Mouse (Mus musculus) cerebellum, adult 11-12 months (tissue): Measurements from ENCODE around the gene Ddr1.
"Not testable (repeated sequence)": the region's sequence is repeated elsewhere in the genome, so short reads cannot be mapped to it uniquely, and the experiment has no call there.

Source experiments
- DNase-seq: peaks from one replicate; pipeline ENCODE4 v3.0.0; 2022

Gene Ddr1

DNA sequence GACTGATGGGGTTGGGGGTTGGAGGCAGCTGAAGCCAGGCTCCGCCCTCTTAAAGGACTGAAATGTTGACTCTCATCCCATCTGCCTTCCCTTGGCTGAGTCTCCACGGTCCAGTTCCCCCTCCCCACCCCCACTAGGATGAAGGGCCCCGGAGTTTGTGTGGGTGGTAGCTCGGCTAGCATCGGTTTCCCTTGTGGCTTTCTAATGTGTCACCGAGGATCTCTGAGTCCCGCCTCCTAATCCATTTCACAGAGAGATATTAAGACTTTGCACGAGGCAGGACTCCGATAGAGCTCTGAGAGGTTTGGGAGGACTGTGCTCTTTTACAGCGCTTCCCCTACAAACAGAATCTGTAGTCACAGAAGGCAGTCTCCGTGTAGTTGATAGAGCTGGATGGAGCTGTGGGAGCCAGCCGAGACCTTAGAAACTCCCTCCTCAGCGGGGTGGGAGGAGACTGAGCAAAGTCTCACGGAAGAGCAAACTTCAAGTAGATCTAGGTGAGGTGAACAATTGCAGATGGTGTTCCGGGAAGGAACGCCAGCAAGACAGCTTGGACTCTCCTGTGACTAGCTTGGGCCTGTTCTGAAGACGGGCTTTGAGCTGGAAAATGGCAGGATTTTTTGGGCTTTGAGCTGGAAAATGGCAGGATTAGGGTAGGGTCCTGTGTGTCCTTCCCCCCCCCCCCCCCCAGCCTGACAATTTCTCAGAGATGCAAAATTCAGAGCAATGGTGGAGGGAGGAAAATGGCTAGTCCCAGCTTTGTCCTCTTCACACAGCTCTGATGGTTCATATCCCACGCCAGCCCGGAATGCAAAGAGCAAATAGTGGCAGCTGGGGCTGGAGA, at the start of gene Ddr1:
Gene Ddr1 (minus strand): TSS at position 1 of the 844 bp plus-strand sequence.
- no peak for DNase-seq

DNA sequence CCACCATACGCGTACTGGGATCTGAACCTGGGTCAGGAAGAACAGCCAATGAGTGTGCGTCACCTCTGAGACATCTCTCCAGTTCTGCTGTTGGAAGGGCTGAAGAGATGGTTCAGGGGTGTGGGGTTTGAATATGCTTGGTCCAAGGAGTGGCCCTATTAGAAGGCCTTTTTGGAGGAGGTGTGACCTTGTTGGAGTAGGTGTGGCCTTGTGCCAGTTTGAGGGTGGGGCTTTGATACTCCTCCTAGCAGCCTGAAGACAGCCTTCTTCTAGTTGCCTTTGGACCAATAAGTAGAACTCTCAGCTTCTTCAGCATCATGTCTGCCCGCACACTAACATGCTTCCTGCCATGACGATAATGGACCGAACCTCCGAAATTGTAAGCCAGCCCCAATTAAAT, 49.2 kb upstream of the Ddr1 start:
- DNase-seq = no peak

DNA sequence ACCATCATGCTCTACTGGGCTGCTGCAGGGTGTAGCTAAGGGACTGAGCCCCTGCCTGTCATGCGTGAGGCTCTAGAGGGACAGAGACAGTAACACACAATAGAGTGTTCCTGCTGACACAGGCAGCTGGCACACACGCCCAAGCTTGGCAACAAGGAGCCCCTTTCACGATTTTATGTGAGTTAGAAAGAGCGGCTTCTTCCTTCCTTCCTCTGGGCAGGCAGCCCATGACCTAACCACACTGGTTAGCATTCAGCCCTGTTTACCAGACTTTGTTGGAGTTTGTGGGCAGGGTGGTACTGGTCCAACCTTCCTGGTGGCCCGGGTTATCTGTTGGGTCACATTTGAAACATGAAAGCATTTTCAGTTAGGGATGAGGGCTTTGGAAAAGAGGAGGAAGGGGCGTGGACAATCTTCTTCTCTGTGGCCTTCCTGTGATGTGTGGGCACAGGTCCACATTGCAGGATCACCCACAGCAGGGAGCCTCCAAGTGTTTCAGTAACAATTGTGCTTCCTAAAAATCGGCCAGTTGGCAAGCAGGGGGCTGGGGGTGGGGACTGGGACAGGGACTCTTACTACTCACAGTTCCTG, 47.9 kb upstream of the Ddr1 start:
- DNase-seq = peak; percentile 50

DNA sequence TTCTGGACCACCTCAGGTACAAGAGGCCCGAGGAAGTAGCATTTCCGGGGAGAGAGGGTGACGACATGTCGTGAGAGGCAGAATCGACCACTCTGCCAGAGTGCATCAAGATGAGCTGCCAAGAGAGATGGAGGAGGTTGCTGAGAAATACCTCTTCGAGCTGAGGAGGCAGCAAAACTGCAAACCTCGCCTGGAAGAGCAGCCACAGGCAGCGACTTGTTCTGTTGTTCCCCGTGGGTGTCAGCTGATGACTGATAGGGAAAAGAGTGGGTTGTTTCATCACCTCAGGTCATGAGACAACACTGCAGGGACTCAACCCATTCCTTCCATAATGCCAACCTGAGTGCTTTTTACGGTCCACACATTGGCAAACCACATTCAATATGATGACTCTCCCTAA, 45.3 kb upstream of the Ddr1 start:
- no peak for DNase-seq

DNA sequence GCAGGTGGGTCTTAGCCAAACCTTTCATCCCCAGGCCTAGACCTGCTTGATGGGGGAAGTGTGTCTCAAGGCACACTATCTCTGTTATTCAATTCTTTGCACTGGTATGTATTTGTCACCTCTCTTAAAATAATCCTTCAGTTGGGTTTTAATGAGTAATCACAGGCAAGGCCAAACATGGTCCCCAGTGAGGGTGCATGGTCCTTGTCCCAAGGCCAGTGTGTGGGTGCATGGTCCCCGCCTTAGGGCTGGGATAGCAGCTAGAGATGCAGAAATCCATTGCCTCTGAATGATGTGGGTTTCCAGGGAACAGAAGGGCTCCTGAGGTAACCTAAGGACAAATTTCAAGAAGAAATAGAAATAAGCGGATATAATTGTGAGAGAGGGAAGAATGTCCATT, 39.9 kb upstream of the Ddr1 start:
- DNase-seq = no peak

DNA sequence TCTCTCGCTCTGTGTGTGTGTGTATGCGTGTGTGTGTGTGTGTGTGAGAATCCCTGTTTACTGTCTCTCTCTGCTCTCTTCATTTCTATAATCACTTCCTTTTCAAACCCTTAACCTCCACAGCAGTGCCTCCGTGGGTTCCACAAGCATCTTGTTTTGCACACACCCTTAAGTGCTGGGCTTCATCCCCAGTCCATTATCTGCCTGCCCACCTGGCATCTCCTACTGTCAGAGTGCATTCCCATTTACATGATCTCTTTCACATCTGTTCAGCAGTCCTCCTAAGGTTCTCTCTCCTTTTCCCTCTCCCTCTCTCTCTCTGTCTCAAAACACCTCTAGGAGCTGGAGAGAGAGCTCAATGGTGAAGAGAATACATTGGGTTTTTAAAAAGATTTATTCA, 38.5 kb upstream of the Ddr1 start:
- DNase-seq = no peak

DNA sequence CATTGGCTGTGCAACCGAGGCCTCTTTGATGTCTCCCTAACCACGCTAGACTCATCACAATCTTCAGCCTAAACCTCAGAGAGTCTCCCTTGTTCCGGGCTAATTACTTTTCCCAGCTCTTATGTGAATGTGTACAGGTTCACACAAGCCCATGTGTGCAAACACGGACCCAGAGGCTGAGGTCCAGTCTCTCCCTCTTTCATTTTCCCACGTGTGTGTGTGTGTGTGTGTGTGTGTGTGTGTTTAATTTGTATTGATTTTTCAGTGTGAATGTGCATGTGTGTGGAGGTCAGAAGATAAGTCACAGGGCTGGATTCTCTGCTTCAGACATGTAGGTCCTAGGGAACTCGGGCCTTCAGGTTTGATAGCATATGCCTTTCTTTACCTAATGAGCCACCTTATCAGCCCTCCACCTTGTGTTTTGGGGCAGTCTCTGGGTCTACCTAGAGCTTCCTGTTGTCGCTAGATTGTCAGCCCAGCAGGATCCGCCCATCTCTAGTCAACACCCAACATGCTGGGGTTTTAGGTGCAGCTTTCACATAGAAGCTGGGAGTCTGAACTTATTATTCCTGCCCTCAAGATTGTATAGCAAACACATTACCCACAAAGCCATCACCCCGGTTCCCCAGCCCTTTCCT, 37.3 kb upstream of the Ddr1 start:
- no peak for DNase-seq

DNA sequence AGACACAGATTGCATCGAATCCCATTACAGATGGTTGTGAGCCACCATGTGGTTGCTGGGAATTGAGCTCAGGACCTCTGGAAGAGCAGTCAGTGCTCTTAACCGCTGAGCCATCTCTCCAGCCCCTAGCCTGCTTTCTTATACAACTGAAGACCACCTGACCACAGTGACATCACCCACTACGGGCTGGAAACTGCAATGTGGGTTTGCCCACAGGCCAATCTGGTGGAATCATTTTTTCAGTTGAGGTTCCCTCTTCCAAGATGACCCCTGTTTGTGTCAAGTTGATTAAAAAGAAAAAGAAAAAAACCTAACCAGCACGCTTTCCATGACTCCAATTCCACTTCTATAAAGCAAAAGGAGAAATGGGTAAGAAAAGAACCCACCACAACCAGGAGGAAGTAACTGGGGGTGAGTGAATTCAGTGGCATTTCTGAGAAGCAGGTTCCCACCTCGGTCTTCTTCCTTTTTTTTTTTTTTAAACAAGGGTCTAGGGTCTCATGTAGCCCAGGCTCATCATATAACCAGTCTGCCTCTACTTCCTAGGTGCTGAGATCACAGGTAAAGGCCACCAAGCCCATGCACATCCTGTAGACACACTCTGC, 36.0 kb upstream of the Ddr1 start:
- no peak for DNase-seq

DNA sequence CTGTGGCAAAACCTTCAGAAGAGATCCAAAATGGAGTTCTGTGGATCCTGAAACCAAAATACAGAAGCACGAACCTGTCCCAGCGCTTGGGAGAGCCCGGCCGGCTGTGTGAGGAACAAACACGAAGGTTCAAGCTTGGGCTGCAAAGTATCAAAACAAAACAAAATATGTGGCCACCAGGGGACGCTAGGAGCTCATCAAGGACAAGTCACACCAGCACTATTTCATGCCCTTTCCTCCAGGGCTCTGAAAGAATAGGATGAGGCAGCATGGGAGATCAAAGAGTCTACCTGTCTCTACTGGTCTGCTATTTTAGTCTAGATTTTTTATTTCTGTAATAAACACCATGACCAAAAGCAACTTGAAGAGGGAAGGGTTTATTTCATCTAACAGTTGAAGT, 35.3 kb upstream of the Ddr1 start:
- DNase-seq = peak; percentile 86

DNA sequence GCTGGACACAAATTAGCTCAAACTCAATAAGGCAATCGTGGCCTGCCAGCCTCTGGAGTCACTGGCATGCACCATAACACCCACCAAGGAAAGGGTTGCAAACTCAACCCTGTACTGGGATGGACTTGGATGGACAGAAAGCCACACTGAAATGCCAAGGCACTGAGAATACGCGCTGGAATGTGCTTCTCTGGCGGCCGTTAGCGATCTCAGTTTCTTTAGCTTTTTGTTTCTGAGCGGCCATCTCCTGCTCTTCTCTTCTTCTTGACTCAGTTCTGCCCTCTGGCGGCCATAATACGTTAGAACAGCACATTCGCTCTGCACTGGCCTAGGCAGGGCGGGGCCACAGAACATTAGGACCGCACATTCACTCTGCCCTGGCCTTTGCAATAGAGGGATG, 33.3 kb upstream of the Ddr1 start:
- DNase-seq = peak; percentile 82

DNA sequence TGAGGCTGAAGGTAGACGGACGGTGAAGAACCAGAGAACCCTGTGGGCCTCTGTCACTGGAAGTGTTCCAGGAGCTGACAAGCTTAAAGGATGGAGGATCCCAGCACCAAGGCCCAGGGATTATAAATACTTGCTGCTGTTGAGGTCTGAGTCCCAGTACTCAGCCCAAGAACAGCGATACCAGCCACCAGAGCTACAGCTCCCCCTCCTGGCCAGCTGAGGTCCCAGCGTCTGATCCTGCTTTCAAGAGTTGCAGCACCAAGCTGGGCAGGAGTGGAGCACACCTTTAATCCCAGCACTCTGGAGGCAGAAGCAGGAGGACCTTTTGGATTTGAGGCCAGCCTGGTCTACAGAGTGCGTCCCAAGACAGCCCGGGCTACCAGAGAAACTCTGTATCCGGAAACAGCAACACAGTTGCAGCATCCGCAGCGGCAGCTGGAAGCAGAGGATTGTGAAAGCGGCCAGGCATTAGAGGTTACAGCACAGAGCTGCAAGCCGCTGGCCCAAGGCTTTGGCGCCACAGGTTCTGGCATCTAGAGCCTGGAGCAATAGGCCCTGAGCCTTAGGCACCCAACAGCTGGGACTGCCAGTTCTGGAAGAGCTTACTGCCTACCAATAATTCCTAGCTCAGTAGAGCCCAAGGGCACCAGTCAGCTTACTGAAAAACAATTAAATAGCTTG, 32.0 kb upstream of the Ddr1 start:
- peak; percentile 50 for DNase-seq

DNA sequence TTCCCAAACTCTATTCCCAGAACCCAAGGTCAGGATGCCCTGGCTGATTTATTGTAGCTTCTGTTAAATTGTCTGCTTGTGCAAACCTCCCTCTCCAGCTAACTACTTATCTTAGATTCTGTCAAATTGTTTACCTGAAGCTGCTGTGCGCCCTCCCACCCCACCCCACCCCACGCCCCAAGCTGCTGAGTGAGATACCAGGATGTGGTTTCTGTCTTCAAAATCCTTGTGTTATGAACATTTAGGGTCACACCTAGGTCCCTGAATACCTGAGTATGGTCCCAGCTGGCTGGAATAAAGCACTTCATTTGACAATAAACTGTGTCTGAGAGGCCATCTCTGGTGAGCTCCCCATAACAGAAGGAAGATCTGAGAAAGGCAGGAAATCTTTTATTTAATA, 30.1 kb upstream of the Ddr1 start:
- DNase-seq = no peak

DNA sequence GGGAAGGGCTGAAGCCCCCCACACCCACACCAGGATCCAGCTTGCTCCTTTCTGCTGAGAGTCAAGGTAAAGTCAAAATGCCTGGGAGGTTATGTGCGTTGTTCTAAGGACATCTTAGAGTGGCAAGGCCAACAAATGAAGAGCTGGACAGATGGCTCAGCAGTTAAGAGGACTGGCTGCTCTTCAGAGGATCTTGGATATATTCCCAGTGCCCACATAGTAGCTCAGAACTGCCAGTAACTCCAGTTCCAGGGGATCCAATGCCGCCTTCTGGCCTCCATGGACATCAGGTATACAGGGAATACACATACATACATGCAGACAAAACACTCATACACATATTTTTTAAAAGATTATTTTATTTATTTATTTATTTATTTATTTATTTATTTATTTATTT, 29.0 kb upstream of the Ddr1 start:
- no peak for DNase-seq

DNA sequence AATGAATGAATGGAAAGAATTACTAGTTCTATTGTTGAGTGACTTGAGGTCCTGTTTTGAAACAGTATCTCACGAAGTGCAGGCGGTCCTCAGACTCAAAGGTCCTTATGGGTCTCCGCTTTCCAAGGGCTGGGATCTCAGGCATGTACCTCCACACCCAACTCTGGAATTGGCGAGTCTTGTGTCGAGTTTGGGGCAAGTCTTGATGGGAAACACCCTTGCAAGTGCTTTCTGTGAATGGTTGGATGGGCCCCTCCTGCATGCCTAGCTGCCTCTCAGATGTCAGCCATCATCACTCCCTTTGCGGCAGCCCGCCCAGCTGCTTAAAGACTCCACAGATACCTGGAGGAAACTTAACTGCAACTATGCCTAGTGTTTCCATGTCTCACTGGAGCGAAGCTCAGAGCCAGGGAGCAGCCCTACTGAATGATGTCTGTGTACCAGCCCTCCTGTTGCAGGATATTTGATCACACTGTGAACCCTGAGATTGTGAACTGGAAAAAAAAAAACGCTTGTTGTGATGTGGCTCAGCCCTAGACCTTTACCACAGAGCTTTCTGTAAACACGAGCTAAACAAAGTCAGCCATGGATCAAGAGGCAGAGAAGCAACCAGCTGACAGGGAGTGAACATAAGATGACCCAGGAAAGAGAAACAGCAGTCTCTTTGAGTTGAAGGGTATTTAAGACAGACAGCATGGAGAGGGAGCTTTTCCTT, 27.2 kb upstream of the Ddr1 start:
- no peak for DNase-seq

DNA sequence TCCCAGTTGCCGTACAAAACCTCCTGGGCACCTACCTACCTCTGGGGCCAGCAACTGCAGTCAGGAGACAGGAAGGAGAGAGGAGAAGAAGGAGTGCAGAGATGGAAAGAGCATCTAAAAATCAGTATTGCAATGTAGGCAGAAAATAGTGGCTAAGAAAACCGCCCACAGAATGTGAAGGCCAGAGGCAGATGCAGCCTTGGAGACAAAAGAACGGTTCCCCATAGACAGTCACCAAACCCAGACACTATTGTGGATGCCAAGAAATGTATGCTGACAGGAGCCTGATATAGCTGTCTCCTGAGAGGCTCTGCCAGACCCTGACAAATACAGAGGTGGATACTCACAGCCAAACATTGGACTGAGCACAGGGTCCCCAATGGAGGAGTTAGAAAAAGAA, 25.7 kb upstream of the Ddr1 start:
- DNase-seq = not testable (repeated sequence)

DNA sequence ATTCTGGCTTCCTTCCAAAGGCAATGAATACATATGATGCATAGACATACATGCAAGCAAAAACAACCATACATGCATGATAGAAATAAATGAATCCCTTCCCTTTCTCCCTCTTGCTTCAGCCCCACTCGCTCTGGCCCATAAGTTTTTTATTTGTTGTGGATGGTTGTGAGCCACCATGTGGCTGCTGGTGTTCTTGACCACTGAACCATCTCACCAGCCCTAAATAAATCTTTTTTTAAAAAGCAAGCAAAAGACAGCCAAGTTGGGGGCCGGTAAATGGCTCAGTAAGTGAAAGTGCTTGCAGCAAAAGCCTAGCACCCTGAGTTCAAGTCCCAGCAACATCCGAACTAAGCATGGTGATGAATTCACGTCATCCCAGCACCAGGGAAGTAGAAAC, 24.4 kb upstream of the Ddr1 start:
- no peak for DNase-seq

DNA sequence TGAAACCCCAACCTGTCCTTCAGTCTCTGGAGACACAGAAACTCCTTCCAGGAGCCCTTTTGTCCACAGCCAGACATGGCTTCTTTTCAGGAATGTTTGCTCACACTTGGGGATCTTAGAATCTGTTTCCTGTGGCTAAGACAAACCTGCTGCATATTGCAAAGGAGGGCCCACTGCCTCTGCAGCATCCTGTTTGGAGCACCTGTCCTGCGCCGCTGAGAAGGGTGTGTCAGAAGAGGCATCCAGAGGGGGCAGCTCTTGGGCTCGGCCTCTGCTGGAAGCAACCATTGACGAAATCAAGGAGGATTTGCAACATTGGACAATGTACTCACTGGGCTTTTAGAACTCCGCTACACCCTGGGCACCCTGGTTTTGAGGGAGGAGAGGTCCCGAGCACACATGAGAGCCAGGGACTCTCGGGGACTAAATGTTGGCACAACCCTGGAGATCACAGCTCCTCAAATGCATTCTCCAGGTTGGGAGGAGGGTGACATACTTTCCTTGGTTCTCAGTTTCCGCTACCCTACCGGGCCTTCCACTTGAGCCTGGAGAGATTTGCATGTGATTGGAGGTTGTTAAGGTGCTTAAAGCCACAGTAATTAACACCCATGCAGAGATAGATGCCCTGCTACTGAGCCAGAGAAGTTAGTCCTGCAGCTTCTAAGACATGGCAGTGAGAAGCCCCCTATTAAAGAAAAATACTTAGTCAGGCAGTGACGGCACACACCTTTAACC, 23.2 kb upstream of the Ddr1 start:
- DNase-seq = no peak

DNA sequence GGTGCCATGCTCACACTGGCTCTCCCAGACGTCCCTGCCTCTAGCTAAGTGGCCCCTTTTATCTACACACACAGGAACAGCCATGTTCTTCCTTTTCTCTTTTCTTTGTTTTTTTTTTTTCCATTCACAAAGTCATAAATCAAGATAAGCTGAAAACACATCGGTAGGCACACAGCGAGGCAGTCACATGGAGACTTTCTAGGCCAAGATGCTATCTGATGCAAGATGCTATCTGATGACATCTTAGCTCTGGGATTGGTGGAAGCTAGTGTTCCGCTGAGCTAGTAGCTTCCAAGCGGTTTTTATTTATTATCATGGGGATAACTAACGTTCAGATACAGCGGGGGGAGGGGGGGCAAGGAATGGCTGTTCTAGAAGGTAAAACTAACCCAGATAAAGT, 22.6 kb upstream of the Ddr1 start:
- DNase-seq = no peak

DNA sequence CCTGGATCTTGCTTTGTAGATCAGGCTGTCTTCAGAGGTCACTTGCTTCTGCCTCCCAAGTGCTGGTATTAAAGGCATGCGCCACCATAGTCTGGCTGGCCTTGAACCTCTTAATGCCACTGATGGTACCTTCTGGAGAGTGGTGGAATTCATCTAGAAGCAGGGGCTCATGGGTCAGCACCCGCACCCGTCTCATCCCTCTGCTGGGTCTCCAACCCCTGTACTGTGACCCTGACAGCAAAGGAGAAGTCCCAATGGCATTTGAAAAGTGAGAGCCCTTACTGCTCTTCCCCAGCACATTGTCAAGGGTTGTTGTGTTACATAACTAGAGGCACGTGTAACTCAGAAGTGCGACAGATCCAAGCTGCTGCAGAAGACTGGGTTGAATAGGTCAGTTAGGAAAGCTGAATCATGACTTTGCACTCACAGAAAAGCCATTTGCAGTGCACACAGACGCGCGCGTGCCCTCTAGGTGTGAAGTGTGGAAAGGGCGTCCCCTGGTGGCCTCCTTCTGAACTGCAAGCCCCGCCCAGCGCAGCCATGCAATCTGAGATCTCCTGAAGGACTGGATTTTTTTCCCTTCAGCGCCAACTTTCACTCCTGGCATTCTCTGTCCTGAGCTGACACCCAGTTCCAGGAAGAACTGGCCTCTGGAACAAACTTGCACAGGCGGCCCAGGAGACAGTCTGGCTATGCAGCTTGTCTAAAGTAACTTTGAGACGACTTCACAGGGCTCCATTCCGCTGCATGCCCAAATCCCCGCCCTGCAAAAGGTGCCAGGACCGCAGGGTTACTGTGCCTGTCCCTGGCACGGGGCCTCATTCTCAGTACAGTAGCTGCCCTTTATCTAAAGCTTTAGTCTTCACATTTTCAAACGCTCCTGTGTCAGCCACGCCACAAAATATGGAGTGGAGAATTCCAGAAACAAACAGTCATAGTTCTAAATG, 21.1 kb upstream of the Ddr1 start:
- DNase-seq = peak; percentile 87

DNA sequence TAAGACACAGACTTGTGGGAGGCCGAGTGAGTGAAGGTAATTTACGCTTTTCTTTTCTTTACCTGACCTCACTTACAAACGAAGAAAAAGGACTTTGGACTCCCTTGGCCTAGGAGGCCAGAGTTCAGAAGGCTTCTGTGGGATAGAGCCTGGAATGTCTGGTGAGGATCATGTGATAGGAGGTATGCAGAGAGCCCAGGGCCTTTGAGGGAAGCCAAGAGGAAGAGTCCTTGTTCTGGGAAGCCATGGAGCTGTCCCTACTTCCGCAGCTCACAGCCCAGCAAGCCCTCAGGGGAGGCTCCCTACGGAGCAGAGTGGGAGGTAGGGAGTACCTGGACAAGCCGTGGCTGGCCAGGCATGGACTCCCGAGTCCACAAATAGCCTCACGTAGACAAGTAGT, 17.3 kb upstream of the Ddr1 start:
- no peak for DNase-seq

DNA sequence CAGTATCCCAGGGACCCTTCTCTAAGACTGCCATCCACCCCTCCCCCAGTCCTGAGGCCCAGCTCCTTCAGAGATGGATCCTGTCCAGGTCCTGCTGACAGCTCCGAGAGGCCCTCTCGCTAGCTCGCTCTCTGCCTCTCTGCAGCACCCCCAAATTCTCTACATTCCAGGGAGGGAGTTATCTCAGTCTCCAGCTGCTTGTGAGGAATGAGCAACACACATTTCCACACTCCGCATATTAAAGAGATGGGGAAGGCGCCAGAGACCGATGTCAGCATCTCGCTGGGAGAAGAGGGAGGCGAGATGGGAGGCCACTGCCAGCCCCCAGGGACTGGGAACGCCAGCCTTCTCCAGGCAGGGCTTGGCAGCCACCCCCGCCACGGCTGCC, 15.9 kb upstream of the Ddr1 start:
- DNase-seq = no peak
